Mouse (Mus musculus) thymus, postnatal 25 days (tissue): Measurements from ENCODE around the gene Cdh5.
"Not testable (repeated sequence)": the region's sequence is repeated elsewhere in the genome, so short reads cannot be mapped to it uniquely, and the experiment has no call there.

ENCODE experiments used
- DNase-seq: peaks from one replicate; pipeline ENCODE4 v3.0.0; 2022

The Cdh5 gene

DNA sequence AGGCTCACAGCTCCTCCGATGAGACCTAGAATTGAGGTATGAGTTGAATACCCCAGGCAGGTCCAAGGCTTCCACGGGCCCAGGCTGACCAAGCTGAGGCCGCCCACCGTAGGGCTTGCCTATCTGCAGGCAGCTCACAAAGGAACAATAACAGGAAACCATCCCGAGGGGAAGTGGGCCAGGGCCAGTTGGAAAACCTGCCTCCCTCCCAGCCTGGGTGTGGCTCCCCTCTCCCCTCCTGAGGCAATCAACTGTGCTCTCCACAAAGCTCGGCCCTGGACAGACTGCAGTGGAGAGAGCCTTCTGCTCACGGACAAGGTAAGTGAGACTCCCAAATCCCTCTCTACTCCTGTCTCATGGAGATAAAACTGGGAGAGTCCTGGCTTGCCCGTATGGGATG is at the start of gene Cdh5:
Cdh5 (plus strand) TSS at position 211 of the 400 bp plus-strand sequence.
- no peak for DNase-seq

DNA sequence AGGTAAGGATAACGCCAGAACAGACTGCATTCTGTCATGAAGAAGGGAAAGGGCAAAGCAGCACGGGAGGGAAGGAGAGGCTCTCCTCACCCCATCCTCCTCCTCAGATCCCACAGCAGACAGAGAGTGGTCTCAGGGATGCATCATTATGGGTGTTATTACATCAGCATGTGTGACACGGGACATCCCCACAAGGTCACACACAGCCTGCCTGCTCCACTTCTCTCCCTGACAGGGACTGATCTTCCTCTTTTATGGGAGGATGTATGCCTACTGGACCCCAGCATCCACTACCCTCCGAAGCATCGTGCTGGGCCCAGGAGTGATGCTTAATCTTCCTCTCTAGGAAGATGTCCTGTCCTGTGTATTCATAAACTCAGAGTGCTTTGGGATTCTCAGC is 41.5 kb upstream of the Cdh5 start:
- DNase-seq: no peak

DNA sequence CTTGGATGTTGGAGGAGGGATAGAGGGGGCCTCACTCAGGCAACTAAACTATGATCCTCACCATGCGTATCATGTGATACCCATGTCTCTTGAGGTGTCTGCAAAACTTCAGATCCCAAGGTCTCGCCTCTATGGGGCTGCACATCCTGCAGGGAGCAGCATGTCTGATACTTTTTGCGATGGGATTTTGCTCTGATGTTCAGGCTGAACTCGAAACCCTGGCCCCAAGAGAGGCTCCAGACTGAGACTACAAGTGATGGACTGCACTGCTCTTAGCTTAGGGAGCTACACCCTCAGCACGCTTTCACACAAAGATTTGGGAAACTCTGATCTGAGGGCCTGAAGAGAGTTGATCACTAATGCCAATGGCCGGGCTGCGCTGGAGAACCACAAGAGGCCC is 41.0 kb upstream of the Cdh5 start:
- no peak for DNase-seq

DNA sequence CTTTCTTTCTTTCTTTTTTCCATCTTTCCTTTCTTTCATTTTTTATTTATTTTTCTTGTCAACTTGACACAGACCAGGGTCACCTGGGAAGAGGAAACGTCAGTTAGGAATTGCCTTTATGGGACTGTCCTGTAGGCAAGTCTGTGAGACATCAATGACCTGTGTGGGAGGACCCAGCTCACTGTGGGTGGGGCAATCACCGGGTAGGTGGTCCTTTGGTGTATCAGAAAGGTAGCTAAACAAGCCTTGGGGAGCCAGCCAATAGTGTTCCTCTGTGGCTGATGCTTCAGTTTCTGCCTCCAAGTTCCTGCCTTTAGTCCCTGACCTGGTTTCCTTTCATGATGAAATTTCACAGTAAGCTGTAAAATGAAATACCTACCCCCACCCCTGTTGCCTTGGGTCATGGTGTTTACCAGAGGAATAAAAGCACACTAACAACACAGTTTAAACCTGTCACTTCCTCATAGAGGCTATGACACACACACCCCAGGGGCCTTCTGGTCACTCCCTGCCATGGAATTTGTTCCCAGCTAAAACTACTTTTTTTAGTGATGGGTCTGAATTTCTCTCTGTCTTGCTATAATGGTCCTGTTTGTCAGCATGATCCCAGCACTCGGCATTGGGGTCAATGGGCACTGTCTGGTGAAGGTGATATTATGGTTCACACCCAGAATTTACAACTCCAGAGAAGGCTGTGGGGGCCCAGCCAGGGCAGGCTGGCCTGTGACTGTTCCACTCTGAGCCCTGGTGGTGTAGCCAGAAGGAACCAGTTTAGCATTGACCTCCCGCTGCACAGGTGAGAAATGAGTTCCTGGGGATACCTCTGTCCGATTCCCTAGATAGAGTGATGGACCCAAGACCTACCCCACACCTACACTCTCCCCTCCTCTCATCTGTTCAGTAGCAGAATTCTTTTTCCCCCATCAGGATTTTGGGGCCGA is 40.1 kb upstream of the Cdh5 start:
- DNase-seq: no peak

DNA sequence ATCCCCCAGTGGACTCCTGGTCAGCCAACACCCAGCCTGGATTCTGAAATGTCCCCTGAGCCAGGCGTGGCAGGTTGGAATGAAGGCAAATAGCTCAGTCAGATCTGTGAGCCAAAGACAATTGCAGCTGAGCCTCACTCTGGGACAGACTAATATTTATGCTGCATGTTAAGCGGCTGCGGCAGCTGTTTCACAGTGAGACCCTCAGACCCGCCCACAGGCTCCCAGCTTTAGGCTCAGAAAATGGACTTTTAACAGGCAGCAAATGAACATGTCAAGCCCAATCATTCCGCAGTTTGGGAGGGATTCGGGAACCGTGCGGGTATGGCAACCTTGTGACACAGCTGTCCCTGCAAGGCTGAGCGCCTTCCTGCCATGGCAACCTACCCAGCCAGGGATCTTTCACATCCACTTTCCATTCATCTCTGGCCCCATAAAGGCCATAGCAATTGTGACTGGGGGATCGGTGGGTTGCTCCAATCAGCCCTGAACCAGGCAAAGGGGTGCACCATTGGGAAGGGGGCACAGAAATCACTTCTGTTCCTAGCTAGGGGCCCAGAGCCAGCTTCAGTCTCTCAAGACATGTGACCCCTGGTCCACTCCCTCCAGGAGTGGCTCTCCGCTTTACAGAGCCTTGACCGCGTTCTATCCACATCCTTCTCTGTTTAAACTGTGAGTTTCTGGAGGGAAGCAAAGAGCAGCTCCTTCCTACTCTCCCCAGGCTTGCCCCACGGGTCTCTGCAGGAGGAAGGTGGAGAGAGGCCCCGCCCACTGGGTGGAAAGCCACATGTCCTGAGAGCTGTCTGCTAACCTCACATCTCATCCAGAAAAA is 39.2 kb upstream of the Cdh5 start:
- no peak for DNase-seq

DNA sequence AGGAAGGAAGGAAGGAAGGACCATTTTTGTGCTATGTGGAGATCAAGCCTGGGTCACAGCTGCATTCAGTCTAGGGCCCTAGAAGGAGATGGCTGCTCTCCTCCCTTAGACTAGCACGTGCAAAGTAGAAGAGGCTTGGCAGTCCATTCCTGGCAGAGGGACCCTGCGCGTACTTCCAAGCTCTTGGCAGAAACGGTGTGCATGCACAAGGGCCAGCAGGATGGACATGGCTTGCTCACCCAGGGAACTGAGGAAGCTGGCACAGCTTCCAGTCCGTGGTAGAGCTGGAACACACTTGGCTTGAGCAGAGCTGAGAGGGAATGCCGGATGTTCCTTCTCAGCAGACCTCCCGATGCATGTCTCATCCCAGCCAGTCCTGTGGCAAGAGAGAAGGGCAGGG is 36.2 kb upstream of the Cdh5 start:
- DNase-seq: no peak

DNA sequence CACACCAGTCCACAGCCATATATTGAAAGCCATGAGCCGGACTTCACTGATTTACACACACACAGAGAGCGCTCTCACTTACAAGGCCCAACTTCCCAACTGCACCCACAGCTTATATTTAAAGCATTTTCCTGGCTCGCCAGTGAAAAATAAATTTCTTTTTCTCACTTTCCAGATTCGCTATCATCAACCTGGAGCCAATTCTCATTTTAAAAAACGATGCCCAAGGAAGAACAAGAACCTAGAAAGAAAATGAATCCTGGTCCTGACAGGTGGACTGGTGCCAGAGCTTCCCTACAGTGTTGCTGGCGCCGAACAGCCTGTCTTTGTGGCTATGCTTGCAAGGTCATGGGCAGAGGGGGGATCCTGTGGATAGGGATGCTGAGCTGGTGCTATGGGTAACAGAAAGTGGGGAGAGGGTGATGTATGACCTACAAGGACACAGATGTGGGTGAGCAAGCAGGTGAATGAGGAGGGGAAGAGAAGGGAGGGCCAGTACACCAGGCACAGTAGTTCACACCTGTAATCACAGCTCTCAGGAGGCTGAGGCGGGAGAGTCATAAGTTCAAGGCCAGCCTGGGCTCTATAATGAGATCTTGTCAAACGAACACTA is 35.4 kb upstream of the Cdh5 start:
- DNase-seq: no peak

DNA sequence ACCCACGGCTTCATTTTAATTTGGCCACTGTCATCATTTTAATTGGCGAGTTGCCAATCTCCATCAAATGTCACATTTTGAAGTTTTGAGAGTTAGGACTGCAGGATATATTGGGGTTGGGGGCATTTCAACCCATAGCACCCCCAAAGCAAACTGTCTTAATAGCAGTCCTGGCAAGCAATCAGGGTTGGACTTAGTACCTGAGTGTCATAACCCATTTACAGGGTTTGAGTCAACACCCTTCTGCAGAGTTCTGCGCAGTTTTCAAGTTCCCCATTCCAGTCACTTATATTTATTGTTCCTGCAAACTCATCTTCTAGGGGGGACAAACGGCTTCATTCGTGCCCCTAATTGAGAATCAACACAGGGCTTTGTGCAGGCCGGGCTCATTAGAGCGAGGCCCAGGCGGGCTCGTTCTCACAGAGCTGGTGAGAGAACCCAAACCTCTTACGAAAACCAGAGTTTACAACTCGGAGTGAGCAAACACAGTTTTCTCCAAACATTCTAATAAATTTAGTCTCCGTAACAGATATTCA is 34.0 kb upstream of the Cdh5 start:
- no peak for DNase-seq

DNA sequence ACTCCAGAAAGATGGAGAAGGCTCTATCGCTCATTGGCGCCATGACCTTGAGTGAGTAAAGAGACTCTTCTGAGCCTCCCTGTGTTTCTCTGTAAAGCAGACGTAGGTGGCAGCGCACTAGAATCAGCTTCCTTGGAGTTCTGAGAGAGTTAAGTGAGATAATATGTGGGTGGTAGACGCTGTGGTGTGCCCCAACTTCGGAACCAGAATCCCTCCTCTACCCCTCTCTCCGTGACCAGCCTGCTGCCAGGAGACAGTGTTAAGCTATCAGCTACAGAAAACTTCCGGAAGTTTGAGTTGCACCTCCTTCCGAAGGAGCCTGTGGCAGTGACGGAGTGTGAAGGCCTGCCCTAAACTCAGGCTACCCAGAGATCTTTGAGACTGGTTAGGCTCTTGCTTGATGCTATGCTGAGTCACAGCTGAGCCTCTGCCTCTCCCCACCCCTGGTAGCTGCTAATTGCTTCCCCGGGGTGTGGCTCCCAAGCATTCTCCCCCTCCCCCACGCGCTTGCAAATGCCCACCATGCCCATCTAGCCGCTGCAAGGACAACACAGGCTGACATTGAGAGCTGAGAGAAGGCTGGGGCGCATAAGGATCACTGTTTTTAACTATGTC is 32.9 kb upstream of the Cdh5 start:
- DNase-seq: no peak

DNA sequence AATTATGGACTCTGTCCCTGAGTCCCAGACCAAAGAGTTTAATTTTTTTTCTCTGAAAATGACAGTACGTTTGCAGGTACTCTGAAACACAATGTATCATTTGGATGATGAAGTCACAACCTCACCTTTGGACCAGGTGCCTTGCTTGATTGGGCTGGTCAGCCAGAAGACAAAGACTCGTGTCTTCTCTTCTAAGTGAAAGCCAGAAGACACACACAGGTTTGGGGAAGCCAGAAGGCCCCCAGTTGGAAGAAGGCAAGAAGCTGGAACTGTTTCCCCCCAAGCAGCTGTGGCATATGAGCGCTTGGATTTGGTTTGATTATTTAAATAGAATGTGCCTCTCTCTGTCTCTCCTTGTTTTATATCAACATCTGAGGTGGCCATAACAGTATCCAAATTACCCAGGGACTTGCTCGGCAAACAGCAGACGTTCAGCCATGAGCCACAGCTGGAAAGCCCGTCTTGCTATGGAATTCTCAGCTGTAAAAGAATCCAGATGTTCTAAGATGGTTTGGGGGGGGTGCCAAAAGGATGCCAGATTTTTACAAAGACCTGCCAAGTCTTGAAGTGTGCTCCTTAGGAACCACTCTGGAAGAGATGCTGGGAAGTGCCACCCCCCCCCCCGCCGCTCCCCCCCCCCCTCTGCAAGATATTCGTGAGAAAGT is 31.1 kb upstream of the Cdh5 start:
- not testable (repeated sequence) for DNase-seq

DNA sequence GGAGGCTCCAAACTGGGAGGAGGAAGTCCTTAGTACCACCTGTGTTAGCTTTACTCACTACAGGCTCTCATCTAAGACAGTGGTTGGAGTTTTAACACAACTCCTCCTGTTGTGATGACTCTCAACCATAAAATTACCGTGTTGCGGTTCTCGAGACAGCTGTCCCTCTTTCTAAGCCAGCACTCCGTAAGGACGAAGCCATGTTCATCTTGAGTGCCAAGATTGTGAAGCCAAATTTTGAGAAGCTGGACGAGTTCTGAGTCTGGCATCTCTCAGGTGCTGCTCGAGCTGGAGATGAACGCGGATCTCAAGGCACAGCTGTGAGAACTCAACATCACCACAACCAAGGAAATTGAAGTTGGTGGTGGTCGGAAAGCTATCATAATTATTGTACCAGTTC is 30.5 kb upstream of the Cdh5 start:
- no peak for DNase-seq

DNA sequence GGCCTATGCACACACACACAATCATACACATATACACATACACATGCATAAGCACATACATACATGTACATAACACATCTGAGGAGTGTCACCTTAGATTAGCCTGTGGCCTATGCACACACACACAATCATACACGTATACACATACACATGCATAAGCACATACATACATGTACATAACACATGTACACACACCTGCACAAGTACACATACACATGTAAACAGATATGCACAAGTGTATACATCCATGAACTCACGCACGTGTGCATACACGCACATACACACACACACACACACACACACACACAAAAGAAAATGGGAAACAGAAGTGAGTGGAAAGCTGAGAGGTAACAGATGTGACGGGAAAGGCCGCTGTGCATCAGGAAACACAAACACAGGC is 26.3 kb upstream of the Cdh5 start:
- no peak for DNase-seq

DNA sequence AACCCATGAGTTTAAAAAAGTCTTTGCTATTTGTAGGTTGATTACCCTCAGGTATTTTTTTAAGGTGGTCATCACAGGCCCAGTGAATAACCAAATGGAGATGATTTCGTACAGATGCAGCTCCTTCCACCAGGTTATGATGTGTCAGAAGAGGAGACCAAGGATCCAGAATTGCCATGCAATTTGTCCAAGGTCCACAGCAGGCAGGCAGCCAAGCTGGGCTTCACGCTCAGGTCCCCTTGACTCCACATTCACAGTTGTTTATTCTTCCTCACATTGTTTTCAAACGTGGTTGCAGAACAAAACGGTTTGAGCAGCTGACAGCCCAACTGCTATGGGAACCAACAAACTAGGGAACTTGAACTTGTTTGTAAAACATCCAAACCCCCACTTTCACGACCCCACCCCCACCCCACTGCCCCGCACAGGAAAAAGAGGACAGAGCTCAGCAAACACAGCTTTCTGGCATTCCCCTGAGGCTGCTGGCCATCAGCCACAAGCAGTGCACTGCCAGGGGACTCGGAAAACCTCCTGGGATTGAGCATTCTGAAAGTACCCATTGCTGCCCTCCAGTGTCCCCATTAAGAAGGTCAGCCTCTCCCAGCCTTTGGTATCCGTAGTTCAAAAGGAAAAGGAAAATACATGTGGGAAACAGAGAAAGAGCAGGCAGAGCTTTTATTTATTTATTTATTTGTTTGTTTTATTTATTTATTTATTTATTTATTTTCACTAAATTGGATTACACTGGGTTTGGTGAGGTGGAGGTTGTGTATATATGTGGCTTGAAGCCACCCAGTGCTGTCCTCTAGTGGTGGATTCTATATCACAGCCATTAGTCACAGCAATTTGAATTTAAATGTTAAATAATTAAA is 24.6 kb upstream of the Cdh5 start:
- DNase-seq: no peak

DNA sequence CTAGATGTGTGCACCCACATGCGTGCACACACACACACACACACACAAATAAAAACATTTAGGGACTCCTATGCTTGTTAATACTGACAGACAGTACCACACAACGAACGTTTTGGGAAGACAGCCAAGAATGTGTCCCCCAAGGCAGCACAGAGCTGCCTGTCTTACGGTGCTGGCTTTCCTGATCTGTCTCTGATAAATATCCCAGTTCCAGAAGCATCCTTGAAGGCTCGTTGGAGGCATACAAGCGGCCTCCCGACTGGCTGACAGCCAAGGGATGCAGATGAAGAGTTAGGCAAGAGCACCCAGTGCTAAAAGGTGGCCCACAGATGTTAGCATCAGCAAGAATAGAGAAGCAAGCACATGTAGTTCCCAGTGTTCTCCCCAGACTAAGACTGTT is 23.3 kb upstream of the Cdh5 start:
- DNase-seq: no peak

DNA sequence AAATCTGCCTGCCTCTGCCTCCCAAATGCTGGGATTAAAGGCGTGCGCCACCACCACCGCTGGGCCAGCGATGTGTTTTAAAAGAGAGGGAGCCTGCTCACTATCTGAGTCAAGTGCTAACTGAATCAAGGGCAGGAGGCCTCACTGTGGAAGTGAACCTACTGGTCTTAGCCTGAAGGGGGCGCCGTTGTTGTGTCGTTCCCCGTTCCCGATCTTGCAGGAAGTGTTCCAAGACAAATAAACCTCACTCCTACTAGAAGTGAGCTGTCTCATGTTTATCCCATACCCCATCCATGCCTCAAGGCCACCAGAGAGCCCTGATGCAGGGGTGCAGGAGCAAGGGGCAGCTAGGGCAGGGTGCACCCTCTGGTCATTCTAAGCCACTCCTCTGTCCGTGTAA is 16.1 kb upstream of the Cdh5 start:
- no peak for DNase-seq

DNA sequence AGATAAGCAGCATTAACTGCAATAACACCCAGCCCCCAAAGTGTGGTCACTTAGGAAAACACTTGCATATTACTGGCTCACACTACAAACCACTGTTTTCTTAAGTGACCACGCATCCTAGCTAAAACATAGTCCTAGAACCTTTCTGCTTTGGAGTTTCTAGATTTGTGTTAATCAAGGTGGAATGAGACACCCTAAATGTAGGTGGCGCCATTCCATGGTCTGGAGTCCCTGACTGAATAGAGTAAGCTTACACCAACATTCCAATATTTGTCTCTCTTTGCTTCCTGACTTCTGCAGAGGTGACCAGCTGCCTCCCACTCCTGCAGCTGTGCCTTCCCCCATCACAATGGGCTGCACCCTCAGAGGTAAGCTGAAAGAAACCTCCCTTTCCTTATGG is 14.8 kb upstream of the Cdh5 start:
- no peak for DNase-seq

DNA sequence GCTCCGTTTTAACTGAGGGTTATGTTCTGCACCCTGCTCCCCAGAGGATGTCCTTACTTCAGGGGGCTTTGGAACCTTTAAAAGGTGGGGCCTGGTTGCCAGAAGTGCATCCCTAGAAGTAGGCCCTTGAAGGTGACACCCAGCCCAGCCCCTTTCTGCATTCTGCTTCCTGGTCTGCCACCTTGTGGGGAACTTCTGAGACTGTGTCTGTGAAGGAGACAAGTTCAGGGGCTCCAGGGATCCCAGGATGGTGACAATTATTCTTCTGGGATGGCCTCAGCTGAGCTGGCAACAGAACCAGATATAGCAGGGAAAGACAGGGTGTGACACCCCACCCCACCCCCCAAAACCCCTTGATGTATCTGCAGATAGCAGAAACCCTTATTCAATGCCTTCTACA is 14.3 kb upstream of the Cdh5 start:
- no peak for DNase-seq

DNA sequence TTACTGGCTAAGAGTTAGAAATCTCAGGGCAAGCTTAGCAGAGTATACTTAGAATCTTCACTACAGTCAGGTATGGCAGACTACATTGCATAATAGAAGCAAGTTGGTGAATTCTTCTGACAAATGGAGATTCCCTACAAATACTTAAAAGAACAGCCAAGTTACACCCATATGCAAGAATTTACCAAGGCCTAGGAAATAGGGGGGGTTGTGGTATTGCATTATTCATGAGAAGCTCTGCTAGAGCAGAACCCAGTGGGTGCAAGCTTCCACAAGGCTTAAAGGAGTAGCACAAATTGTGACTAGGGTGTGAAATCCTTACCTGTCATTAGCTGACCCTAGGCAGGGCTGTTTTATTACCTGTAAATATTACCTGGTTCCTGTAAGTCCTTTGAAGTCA is 13.5 kb upstream of the Cdh5 start:
- not testable (repeated sequence) for DNase-seq

DNA sequence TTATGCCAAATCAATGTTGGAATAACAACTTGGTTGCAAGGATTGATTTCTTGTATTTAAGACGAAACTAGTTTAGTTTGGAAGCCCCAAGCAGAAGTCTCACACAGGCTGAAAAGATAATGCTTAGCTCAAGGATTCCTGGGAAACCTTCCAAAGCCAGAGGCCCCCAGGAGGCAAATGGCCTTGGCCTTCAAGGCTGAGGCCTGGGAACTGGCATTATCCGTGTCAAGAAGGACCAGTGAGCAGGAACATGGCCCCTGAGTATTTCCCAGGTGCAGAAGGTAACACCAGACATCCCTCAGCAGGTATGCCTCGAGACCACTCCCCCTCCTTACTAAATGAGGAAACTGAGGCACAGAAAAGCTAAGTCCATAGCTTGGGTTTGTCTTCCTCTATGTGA is 12.5 kb upstream of the Cdh5 start:
- no peak for DNase-seq

DNA sequence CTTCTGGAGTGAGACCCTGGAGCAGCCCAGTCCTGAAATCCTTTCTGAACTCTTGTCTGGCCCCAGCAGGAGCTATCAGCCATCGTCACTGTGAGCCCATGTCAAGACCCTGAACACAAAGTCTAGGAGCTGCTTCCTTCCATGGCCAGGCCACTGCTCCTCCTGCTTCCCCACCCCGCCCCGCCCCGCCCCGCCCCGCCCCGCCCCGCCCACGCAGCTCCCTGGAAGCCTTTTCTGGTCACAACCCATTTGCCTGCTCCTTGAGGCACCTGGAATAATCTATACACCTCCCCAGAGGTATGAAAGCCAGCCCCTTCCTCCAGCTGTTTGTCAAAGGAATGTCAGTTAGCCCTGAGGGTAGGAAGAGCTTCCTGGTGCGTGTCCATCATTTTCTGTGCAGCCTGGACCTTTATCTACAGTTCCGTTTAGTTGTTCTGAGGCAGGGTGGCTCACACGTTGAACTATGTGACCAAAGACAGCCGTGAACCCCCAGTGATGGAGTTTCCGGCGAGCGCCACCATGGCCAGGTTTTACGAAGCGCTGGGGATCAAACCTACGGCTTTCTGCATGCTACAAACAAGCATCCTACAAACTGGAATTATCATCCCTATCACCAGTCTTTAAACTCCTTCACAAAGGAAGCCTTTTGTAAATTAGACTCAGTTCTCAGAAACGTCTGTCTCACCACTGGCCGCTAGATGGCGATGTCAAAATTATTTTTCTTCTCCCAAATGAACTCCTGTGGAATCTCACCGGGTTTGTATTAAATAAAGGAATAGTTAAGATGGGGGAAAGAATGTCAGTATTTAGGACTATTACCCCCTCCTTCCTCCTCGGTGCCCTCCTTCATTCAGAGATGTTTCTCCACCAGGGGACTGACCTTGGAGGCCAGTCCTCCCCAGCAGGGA is 10.2 kb upstream of the Cdh5 start:
- DNase-seq: peak; percentile 11
